ENCODE assay signal across 18 mouse cellular contexts in the genomic region with DNA sequence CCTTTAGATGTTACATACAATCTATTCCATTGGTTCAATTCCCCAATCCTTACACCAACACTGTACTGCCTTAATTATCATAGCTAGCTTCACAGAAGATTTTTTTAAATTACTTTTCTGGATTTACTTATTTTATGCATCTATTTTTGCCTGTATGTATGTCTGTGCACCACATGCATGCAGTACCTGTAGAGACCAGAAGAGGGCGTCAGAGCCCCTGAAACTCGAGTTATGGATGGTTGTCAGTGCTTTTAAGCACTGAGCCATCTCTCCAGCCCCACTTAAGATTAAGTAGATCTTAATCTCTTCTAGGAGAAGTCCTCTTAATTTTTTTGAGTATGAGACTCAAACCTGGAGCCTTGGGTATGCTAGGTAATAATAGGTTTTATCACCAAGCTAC. TPM values are rescaled to one million over a fixed set of nuclear protein-coding genes. Genes with fewer than 3 reads are reported as not detected.
DNase-seq lines count a peak whose midpoint lies in the region; ATAC-seq and TF ChIP-seq lines count a peak whose summit lies in the region.
"Had no signal": no experiment of that assay in that cellular context is flagged by ENCODE, and none has a peak within 500 bp of the region (broad histone marks: within the 10 kb centered on the region; RNA-seq: fewer than 3 reads in every experiment).

No protein-coding gene starts in this region.

- TF ChIP-seq EP300 in lung, postnatal 0 days (IDR thresholded peaks at IDR 0.05), result no peak

- no peaks in the 10 kb centered on the region for H3K36me3 ChIP-seq in hindbrain, postnatal 0 days (ENCODE audit: insufficient read depth, low read length)
- H3K36me3 ChIP-seq in hindbrain, embryonic 10.5 days, result no peaks in the 10 kb centered on the region
- H3K36me3 ChIP-seq in lung, postnatal 0 days (ENCODE audit: insufficient read depth, low read length), result no peaks in the 10 kb centered on the region
- H3K36me3 ChIP-seq: embryonic facial prominence, embryonic 10.5 days; heart, embryonic 12.5 days; hindbrain, embryonic 15.5 days; limb, embryonic 15.5 days had no signal

- no peak overlapping the region for H3K27ac ChIP-seq in hindbrain, postnatal 0 days
- no peak overlapping the region for H3K27ac ChIP-seq in hindbrain, embryonic 10.5 days
- no peak overlapping the region for H3K27ac ChIP-seq in lung, postnatal 0 days (ENCODE audit: low read length)
- H3K27ac ChIP-seq: embryonic facial prominence, embryonic 10.5 days; hindbrain, embryonic 15.5 days; limb, embryonic 15.5 days had no signal

- H3K27me3 ChIP-seq in hindbrain, postnatal 0 days (ENCODE audit: insufficient read depth, low read length), result no peaks in the 10 kb centered on the region
- H3K27me3 ChIP-seq in hindbrain, embryonic 10.5 days (ENCODE audit: insufficient read depth, poor library complexity, severe bottlenecking), result no peaks in the 10 kb centered on the region
- no peaks in the 10 kb centered on the region for H3K27me3 ChIP-seq in lung, postnatal 0 days (replicated peaks; ENCODE audit: insufficient read depth, low read length)
- H3K27me3 ChIP-seq: heart, embryonic 12.5 days; hindbrain, embryonic 15.5 days; limb, embryonic 15.5 days had no signal

- no peak for DNase-seq in hindbrain, postnatal 0 days (ENCODE audit: low spot score)
- no peak for DNase-seq in hindbrain, embryonic 10.5 days (ENCODE audit: low spot score)
- DNase-seq in lung, postnatal 0 days (ENCODE audit: low spot score), result no peak
- no peak for DNase-seq in lung, postnatal 25 days (ENCODE audit: low spot score)
- peak; percentile 50 for DNase-seq in ES-CJ7 (ENCODE audit: low read depth, low spot score)
- peak; percentile 4 for DNase-seq in c-Kit-negative CD71-positive TER-119-positive erythroid progenitor cells, embryonic 14.5 days (ENCODE audit: low read depth, low spot score)
- DNase-seq in adrenal gland, adult 18-20 months (ENCODE audit: low spot score in 2 of 2), result no peak
- DNase-seq: cerebellum, adult 9-10 months; kidney, postnatal 25 days; layer of hippocampus, postnatal 36 days; right cerebral cortex, postnatal 25 days; thymus, postnatal 36 days had no signal

- H3K9me3 ChIP-seq in hindbrain, postnatal 0 days (ENCODE audit: low read length), result no peaks in the 10 kb centered on the region
- no peaks in the 10 kb centered on the region for H3K9me3 ChIP-seq in hindbrain, embryonic 10.5 days
- H3K9me3 ChIP-seq in lung, postnatal 0 days (ENCODE audit: low read length), result no peaks in the 10 kb centered on the region
- H3K9me3 ChIP-seq: embryonic facial prominence, embryonic 10.5 days; heart, embryonic 12.5 days; hindbrain, embryonic 15.5 days; limb, embryonic 15.5 days had no signal

- no peak for ATAC-seq in hindbrain, postnatal 0 days
- no peak for ATAC-seq in lung, postnatal 0 days
- ATAC-seq: activated CD4-positive, CD25-positive, alpha-beta regulatory T cell, adult 4 months had no signal

- no peak overlapping the region for H3K4me3 ChIP-seq in hindbrain, postnatal 0 days (ENCODE audit: low read length)
- H3K4me3 ChIP-seq in hindbrain, embryonic 10.5 days, result no peak overlapping the region
- H3K4me3 ChIP-seq in lung, postnatal 0 days (ENCODE audit: low read depth, low read length), result no peak overlapping the region
- H3K4me3 ChIP-seq: embryonic facial prominence, embryonic 10.5 days; heart, embryonic 12.5 days; hindbrain, embryonic 15.5 days; limb, embryonic 15.5 days; megakaryocyte, embryonic 14.5 days had no signal

- H3K4me1 ChIP-seq in hindbrain, postnatal 0 days (ENCODE audit: insufficient read depth, low read length), result no peaks in the 10 kb centered on the region
- no peaks in the 10 kb centered on the region for H3K4me1 ChIP-seq in hindbrain, embryonic 10.5 days (replicated peaks)
- no peaks in the 10 kb centered on the region for H3K4me1 ChIP-seq in lung, postnatal 0 days (ENCODE audit: insufficient read depth, low read depth, low read length)
- H3K4me1 ChIP-seq: embryonic facial prominence, embryonic 10.5 days; heart, embryonic 12.5 days; hindbrain, embryonic 15.5 days; limb, embryonic 15.5 days; megakaryocyte, embryonic 14.5 days had no signal

- peak; percentile 47 for TF ChIP-seq CTCF in hindbrain, postnatal 0 days (IDR thresholded peaks at IDR 0.05; ENCODE audit: low read depth)
- TF ChIP-seq CTCF in lung, postnatal 0 days (IDR thresholded peaks at IDR 0.05), result peak; percentile 50

- no peak overlapping the region for H3K4me2 ChIP-seq in hindbrain, postnatal 0 days (ENCODE audit: low read depth, low read length)
- H3K4me2 ChIP-seq in lung, postnatal 0 days (replicated peaks; ENCODE audit: low read depth, low read length), result no peak overlapping the region
- H3K4me2 ChIP-seq: heart, embryonic 12.5 days; hindbrain, embryonic 15.5 days; limb, embryonic 15.5 days had no signal

- 11% methylated on average over 2 of the region's 2 CpGs for WGBS in hindbrain, postnatal 0 days
- WGBS in hindbrain, embryonic 10.5 days, result 24% methylated on average over 2 of the region's 2 CpGs
- 12% methylated on average over 2 of the region's 2 CpGs for WGBS in lung, postnatal 0 days

- no peak overlapping the region for H3K9ac ChIP-seq in hindbrain, postnatal 0 days (replicated peaks; ENCODE audit: low read length)
- no peak overlapping the region for H3K9ac ChIP-seq in lung, postnatal 0 days (replicated peaks; ENCODE audit: low read depth)
- H3K9ac ChIP-seq: heart, embryonic 12.5 days; hindbrain, embryonic 15.5 days; limb, embryonic 15.5 days had no signal

RNA-seq across cellular contexts. Expression of a gene that starts 31.6 kb away (rescaled TPM):
- total RNA-seq in hindbrain, postnatal 0 days (2014; rRNA removed), result 1.0 and 6.7 TPM in 2 replicates
- polyA plus RNA-seq in hindbrain, postnatal 0 days (2015; fragmentation: Nextera tagmentation; extraction: Ambion mirVana), result 2.0 TPM in 2 replicates
- polyA plus RNA-seq in hindbrain, embryonic 10.5 days (2016; fragmentation: Nextera tagmentation; extraction: Ambion mirVana), result 0.73 and 1.7 TPM in 2 replicates
- polyA plus RNA-seq in lung, postnatal 0 days (2015; fragmentation: Nextera tagmentation; extraction: Ambion mirVana), result 5.0 and 6.2 TPM in 2 replicates
- total RNA-seq in adrenal gland, adult 18-20 months (2021), result 1 to 10 TPM in 1 of 2 experiments, not detected in 1; 2.9 TPM
- total RNA-seq: layer of hippocampus, postnatal 36 days had no signal
- polyA plus RNA-seq: activated CD4-positive, CD25-positive, alpha-beta regulatory T cell, adult 4 months had no signal

RNA-seq across cellular contexts. Expression of a gene that starts 47.8 kb away (rescaled TPM):
- 33.6 and 38.6 TPM in 2 replicates for total RNA-seq in hindbrain, postnatal 0 days (2014; rRNA removed)
- polyA plus RNA-seq in hindbrain, postnatal 0 days (2015; fragmentation: Nextera tagmentation; extraction: Ambion mirVana), result 3.3 and 3.5 TPM in 2 replicates
- polyA plus RNA-seq in hindbrain, embryonic 10.5 days (2016; fragmentation: Nextera tagmentation; extraction: Ambion mirVana), result 0.70 and 1.1 TPM in 2 replicates
- polyA plus RNA-seq in lung, postnatal 0 days (2015; fragmentation: Nextera tagmentation; extraction: Ambion mirVana), result 0.06 and 0.11 TPM in 2 replicates
- under 1 TPM; 0.53 to 0.83 TPM for total RNA-seq in adrenal gland, adult 18-20 months (2021)
- polyA plus RNA-seq: activated CD4-positive, CD25-positive, alpha-beta regulatory T cell, adult 4 months had no signal

Comparison
In these comparisons a context has a peak if more than half of its experiments do, and no peak if none do; other contexts are left out.
1. DNase-seq: peak in ES-CJ7 (single experiment) and c-Kit-negative CD71-positive TER-119-positive erythroid progenitor cells, embryonic 14.5 days (single experiment); none in hindbrain, postnatal 0 days (single experiment), hindbrain, embryonic 10.5 days (single experiment), lung, postnatal 0 days (single experiment), lung, postnatal 25 days (single experiment) and adrenal gland, adult 18-20 months (0 of 2).